Mouse (Mus musculus) testis, adult 2 months (tissue): ENCODE results near the gene Mmrn1. TPM values are rescaled to one million over a fixed set of nuclear protein-coding genes. Genes with fewer than 3 reads are reported as not detected.
A peak's percentile ranks its signal among the peaks of the same experiment; 100 is the strongest.

ENCODE experiments used
- H3K27ac ChIP-seq: fragments of 200-500 bp; 2 replicates; pipeline ENCODE4 v1.5.1; 2012; ENCODE audit warnings: low read depth, low read length; ENCODE audit not compliant: control insufficient read depth, insufficient read depth
- H3K27me3 ChIP-seq: fragments of 200-500 bp; 2 replicates; pipeline ENCODE4 v1.6.1; 2012; ENCODE audit warnings: mild to moderate bottlenecking, low read length, moderate library complexity; ENCODE audit not compliant: control insufficient read depth, insufficient read depth
- H3K36me3 ChIP-seq: fragments of 200-500 bp; 2 replicates; pipeline ENCODE4 v1.6.1; 2012; ENCODE audit warnings: mild to moderate bottlenecking, low read length; ENCODE audit not compliant: control insufficient read depth, insufficient read depth
- H3K4me1 ChIP-seq: fragments of 200-500 bp; 2 replicates; pipeline ENCODE4 v1.6.1; 2012; ENCODE audit warnings: low read length; ENCODE audit not compliant: control insufficient read depth, insufficient read depth
- H3K4me3 ChIP-seq: fragments of 200-500 bp; 2 replicates; pipeline ENCODE4 v1.5.1; 2012; ENCODE audit warnings: low read depth, mild to moderate bottlenecking, low read length, moderate library complexity, mixed read lengths; ENCODE audit not compliant: control insufficient read depth
- CTCF ChIP-seq: fragments of 200-500 bp; IDR thresholded peaks from 2 replicates; pipeline ENCODE4 v1.5.1; 2012; ENCODE audit warnings: low read depth, mild to moderate bottlenecking, inconsistent platforms, low read length, moderate library complexity; ENCODE audit not compliant: control insufficient read depth, insufficient read depth, insufficient replicate concordance
- POLR2A ChIP-seq: fragments of 200-500 bp; IDR thresholded peaks from 2 replicates; pipeline ENCODE4 v1.6.1; 2012; ENCODE audit warnings: low read depth, mild to moderate bottlenecking, inconsistent platforms, low read length, moderate library complexity; ENCODE audit not compliant: control insufficient read depth
- polyA plus RNA-seq: library from polyadenylated mRNA; depleted of rRNA; stranded (reverse); fragments of >200 nt; gene quantifications from 2 replicates; pipeline ENCODE4 v1.2.3, GENCODE M21; 2012

The Mmrn1 gene
- polyA plus RNA-seq, 1 experiment = 0.14 TPM

DNA sequence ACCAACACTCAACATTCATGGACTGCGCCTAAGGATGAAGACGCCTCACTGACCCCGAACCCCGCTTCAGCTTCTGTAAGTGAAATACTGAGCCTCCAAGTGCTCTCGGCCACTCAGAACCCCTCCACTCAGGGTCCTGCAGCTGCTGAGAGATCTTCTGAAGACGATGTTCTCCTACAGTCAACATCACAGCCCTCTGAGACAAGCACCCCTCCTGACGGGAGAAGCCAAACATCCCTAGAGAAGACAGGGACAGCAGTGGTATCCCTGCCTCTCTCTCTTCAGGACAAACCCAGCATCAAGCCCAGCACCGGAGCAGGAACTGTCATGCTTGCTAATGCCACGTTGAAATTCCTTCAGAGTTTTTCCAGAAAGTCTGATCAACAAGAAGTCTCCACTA, 19.8 kb downstream of the Mmrn1 start:
- Histone ChIP-seq H3K36me3 (no peaks in the 10 kb centered on the region), H3K4me3 (no peak overlapping the region), H3K4me1 (no peaks in the 10 kb centered on the region), H3K27ac (no peak overlapping the region), H3K27me3 (no peaks in the 10 kb centered on the region)
- TF ChIP-seq POLR2A = no peak
- no peak for TF ChIP-seq CTCF

DNA sequence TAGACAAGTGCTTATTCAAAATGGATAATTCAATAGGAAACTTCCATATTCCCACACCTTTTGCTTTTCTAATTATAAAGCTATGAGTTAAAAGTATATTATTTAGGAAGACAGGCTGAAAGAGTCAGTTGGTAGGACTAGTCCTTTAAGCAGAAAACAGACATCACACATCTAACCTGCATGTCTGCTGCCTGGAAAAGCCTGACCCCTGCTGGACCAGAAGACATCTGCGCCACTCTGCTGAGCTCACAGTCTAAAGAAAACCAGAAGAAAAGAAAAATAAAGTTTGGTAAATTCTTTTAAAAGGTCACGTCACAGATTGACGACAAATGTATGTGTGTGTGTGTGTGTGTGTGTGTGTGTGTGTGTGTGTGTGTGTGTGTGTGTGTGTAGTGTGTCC, 25.6 kb downstream of the Mmrn1 start:
- Histone ChIP-seq H3K27ac (no peak overlapping the region), H3K4me1 (no peaks in the 10 kb centered on the region), H3K27me3 (no peaks in the 10 kb centered on the region), H3K4me3 (no peak overlapping the region), H3K36me3 (no peaks in the 10 kb centered on the region)
- TF ChIP-seq POLR2A = no peak
- TF ChIP-seq CTCF = peak; percentile 37; the same call in 1 of the 2 replicates

GRCm38 (mm10) chr6:60961285-60961684, 36.5 kb downstream of the Mmrn1 start:
- Histone ChIP-seq H3K27ac (no peak overlapping the region), H3K4me3 (no peak overlapping the region), H3K4me1 (no peaks in the 10 kb centered on the region), H3K27me3 (no peaks in the 10 kb centered on the region), H3K36me3 (no peaks in the 10 kb centered on the region)
- TF ChIP-seq POLR2A (no peak), CTCF (no peak)

- no peak overlapping the region for H3K27ac ChIP-seq
- no peak overlapping the region for H3K4me3 ChIP-seq
- H3K36me3 ChIP-seq = no peaks in the 10 kb centered on the region
- H3K27me3 ChIP-seq = no peaks in the 10 kb centered on the region
- no peaks in the 10 kb centered on the region for H3K4me1 ChIP-seq
- TF ChIP-seq POLR2A = no peak
- TF ChIP-seq CTCF = no peak
Measured at GRCm38 (mm10) chr6:60961838-60962237, 37.1 kb downstream of the Mmrn1 start.

- H3K4me1 ChIP-seq = no peaks in the 10 kb centered on the region
- no peak for TF ChIP-seq CTCF
- no peak for TF ChIP-seq POLR2A
- H3K27me3 ChIP-seq = no peaks in the 10 kb centered on the region
- no peaks in the 10 kb centered on the region for H3K36me3 ChIP-seq
- H3K27ac ChIP-seq = no peak overlapping the region
- H3K4me3 ChIP-seq = no peak overlapping the region
Measured at GRCm38 (mm10) chr6:60962668-60963067, 37.9 kb downstream of the Mmrn1 start.

GRCm38 (mm10) chr6:60963726-60964125, 39.0 kb downstream of the Mmrn1 start:
- TF ChIP-seq CTCF (no peak), POLR2A (no peak)

GRCm38 (mm10) chr6:60966931-60967330, 42.2 kb downstream of the Mmrn1 start:
- H3K27ac ChIP-seq = no peak overlapping the region
- H3K4me1 ChIP-seq = no peaks in the 10 kb centered on the region
- H3K27me3 ChIP-seq = no peaks in the 10 kb centered on the region
- TF ChIP-seq CTCF = no peak
- no peak for TF ChIP-seq POLR2A
- H3K4me3 ChIP-seq = no peak overlapping the region
- H3K36me3 ChIP-seq = no peaks in the 10 kb centered on the region

More at GRCm38 (mm10) chr6:60963726-60964125, 39.0 kb downstream of the Mmrn1 start:
- Histone ChIP-seq H3K4me1 (no peaks in the 10 kb centered on the region), H3K4me3 (no peak overlapping the region), H3K36me3 (no peaks in the 10 kb centered on the region), H3K27me3 (no peaks in the 10 kb centered on the region), H3K27ac (no peak overlapping the region)

DNA sequence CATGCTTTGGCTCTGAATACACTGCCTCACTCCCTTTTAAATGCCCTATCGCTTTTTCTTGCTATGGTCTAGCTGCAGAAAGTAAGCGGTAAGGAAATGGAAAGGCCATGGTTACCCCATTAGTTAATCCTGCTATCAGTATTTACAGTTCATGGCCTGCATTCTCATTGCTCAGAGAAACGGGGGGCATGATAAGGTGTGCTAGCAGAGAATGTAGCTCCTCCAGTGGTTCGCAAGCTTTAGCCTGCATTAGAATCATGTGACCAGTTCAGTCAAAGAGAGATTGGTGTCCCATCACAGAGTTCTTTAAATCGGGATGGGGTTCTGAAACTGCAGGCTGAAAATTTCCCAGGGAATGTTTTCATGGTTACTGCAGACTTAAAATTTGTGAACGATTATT, 44.6 kb downstream of the Mmrn1 start:
- no peak overlapping the region for H3K27ac ChIP-seq
- no peaks in the 10 kb centered on the region for H3K4me1 ChIP-seq
- no peaks in the 10 kb centered on the region for H3K36me3 ChIP-seq
- TF ChIP-seq POLR2A = no peak
- TF ChIP-seq CTCF = no peak
- H3K4me3 ChIP-seq = no peak overlapping the region
- H3K27me3 ChIP-seq = no peaks in the 10 kb centered on the region
